Mouse (Mus musculus) brain, embryonic 14.5 days (tissue): ENCODE measurements at regions not wholly inside any gene's neighbourhood (a gene's known extent, or its start where the extent isn't known, plus 50 kb on each side); places are given as distances from the start of the nearest gene placed in this dataset.

Experiments used
- DNase-seq: peaks from one replicate; pipeline ENCODE4 v3.0.0-alpha.2; 2011; ENCODE audit warnings: low read depth
- CTCF ChIP-seq: fragments of 200-500 bp; IDR thresholded peaks from 2 replicates; pipeline ENCODE4 v1.5.1; 2012; ENCODE audit warnings: inconsistent platforms, mild to moderate bottlenecking, moderate library complexity, borderline replicate concordance; ENCODE audit not compliant: insufficient read depth, insufficient read length; ENCODE audit errors: extremely low read depth
- POLR2A ChIP-seq: fragments of 200-500 bp; IDR thresholded peaks from 2 replicates; pipeline ENCODE4 v1.6.1; 2012; ENCODE audit warnings: mild to moderate bottlenecking, inconsistent platforms, borderline replicate concordance; ENCODE audit not compliant: poor library complexity, insufficient read depth, insufficient read length, severe bottlenecking; ENCODE audit errors: extremely low read depth

DNA sequence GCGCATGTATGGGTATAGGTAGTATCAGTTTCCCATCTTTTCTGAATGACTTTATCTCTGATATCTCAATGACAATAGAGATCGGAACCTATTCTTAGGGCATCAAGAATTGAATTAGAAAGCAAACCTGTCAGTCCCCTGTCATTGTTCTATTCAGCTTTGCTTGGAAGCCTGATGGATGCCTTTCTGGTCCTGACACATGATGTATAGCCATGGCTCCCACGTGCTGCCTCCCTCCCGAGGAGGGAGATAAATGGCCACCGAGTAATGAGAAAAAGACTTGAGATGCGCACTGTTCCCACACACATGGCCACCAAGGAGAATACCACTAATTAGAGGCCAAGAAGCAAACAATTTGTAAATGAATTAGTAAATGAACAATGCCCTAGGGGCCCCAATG is 261.8 kb upstream of the Adgrl2 start:
- TF ChIP-seq POLR2A (no peak), CTCF (no peak)
- no peak for DNase-seq

DNA sequence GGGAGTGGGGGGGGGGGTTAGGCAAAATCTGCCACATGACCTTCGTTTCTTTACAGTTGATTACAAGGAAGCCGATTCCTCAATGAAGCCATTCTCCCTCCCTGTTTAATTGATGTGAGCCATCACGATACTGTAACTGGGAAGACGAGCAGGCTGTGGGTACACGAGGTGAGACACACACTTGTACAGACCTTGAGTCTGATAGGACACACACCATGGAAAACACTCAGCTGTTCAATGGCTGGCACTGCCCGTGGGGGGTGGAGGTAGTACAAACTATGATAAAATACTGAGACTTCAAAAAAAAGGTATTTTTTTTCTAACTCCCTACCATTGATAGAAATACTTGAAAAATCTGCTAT is 257.3 kb upstream of the Adgrl2 start:
- TF ChIP-seq POLR2A (no peak), CTCF (no peak)
- DNase-seq: no peak

GRCm38 (mm10) chr3:149246935-149247625 is 256.7 kb upstream of the Adgrl2 start:
- TF ChIP-seq CTCF (no peak), POLR2A (no peak)
- peak; percentile 88 for DNase-seq

- TF ChIP-seq POLR2A: no peak
- no peak for TF ChIP-seq CTCF
- DNase-seq: no peak
Observed at GRCm38 (mm10) chr3:149239664-149240063, 249.3 kb upstream of the Adgrl2 start.

GRCm38 (mm10) chr3:149238076-149238475 is 247.7 kb upstream of the Adgrl2 start:
- TF ChIP-seq CTCF (no peak), POLR2A (no peak)
- no peak for DNase-seq

GRCm38 (mm10) chr3:149235183-149235582 is 244.8 kb upstream of the Adgrl2 start:
- TF ChIP-seq CTCF (no peak), POLR2A (no peak)
- DNase-seq: no peak

DNA sequence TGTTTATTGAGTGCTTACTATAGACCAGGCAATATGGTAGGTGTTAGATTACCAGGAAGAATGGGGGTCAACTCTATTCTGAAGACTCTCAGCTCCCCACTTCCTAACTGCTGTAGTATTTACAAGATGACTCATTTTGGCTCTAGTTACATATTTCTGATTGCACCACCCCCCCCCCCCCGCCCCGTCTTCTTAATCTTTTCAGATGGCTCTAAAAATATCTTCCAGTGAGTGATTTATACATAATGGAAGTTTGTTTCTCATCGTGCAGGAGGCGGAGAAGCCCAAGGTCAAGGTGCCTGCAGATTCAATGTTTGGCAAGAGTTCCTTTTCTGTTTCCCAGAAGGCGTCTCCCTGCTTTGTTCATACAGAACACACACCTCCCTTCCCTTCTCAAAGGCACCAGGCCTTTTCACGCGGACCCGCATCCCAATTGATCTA is 243.4 kb upstream of the Adgrl2 start:
- no peak for DNase-seq
- TF ChIP-seq POLR2A (no peak), CTCF (no peak)

DNA sequence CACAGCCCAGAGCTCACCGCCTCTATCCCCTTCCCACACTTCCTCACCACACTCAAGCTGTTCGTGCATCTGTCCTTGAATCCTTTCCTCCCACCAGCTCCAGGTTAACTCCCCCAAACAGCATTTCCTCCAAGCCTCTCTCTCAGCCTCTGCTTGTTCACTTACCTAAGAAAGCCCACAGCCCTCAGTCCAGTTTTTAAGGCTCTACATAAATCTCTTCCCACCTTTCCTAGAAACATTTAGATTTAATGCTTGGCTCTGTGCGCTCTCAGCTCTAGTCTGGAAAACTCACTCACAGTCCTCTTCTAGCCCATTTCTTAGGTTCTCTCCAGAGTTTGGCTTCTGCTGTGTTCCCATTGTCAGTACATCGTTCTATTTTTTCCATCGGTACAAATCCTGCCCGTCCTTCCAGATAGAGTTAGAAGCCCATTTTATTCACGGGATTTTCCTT is 242.9 kb upstream of the Adgrl2 start:
- DNase-seq: no peak
- TF ChIP-seq CTCF: no peak
- no peak for TF ChIP-seq POLR2A

- DNase-seq: no peak
- TF ChIP-seq CTCF (no peak), POLR2A (no peak)
Observed at GRCm38 (mm10) chr3:149231346-149231745, 241.0 kb upstream of the Adgrl2 start.

- TF ChIP-seq CTCF: no peak
- no peak for TF ChIP-seq POLR2A
- no peak for DNase-seq
Observed at GRCm38 (mm10) chr3:149227556-149227955, 237.2 kb upstream of the Adgrl2 start.

- TF ChIP-seq POLR2A (no peak), CTCF (no peak)
Observed at GRCm38 (mm10) chr3:149226723-149227122, 236.4 kb upstream of the Adgrl2 start.

DNA sequence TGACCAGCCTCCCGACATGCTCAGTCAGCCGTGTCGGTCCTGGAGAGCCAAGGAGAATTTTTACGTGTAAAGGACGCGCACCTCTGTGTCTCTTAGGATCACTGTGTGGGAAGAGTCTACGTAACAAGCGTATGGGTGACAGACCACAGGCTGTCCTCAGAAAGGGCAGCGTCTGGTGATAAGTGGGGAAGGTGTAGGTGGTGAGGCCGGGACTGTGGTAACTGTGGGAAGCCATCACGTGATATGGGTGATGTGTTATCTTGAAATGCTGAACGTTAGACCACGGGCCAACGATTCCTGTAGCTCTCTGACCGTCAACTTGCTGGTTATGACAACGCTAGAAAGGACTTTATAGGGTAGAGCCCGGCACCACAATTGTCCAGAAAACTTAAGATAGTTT is 235.3 kb upstream of the Adgrl2 start:
- TF ChIP-seq CTCF: no peak
- no peak for TF ChIP-seq POLR2A
- no peak for DNase-seq

More at GRCm38 (mm10) chr3:149226723-149227122, 236.4 kb upstream of the Adgrl2 start:
- no peak for DNase-seq
